Mouse (Mus musculus) testis, adult 2 months (tissue): ENCODE measurements around the gene Eef2k.

ENCODE experiments used
- CTCF ChIP-seq: fragments of 200-500 bp; IDR thresholded peaks from 2 replicates; pipeline ENCODE4 v1.5.1; 2012; ENCODE audit warnings: low read depth, mild to moderate bottlenecking, inconsistent platforms, low read length, moderate library complexity; ENCODE audit not compliant: control insufficient read depth, insufficient read depth, insufficient replicate concordance
- POLR2A ChIP-seq: fragments of 200-500 bp; IDR thresholded peaks from 2 replicates; pipeline ENCODE4 v1.6.1; 2012; ENCODE audit warnings: low read depth, mild to moderate bottlenecking, inconsistent platforms, low read length, moderate library complexity; ENCODE audit not compliant: control insufficient read depth

- TF ChIP-seq CTCF = no peak
- no peak for TF ChIP-seq POLR2A
Observed at GRCm38 (mm10) chr7:120897054-120897453, 54.4 kb downstream of the Eef2k start.
